In genomic region chr15:31058315-31058714, GRCm38 (mm10) we compare ENCODE assay signal across 17 mouse cellular contexts.
DNase-seq lines count a peak whose midpoint lies in the region; TF ChIP-seq lines count a peak whose summit lies in the region.
"Had no signal": no experiment of that assay in that cellular context is flagged by ENCODE, and none has a peak within 500 bp of the region (broad histone marks: within the 10 kb centered on the region; RNA-seq: fewer than 3 reads in every experiment).

No protein-coding gene starts in this region.

- H3K4me1 ChIP-seq in liver, adult 2 months (ENCODE audit: control insufficient read depth, insufficient read depth, low read length) = no peaks in the 10 kb centered on the region
- H3K4me1 ChIP-seq: heart, embryonic 15.5 days; hindbrain, embryonic 15.5 days had no signal

- H3K4me3 ChIP-seq in liver, adult 2 months (ENCODE audit: insufficient read depth, low read depth, low read length) = no peak overlapping the region
- H3K4me3 ChIP-seq: heart, embryonic 15.5 days; hindbrain, embryonic 15.5 days had no signal

- no peak for TF ChIP-seq POLR2A in liver, adult 2 months (IDR thresholded peaks at IDR 0.05; ENCODE audit: extremely low read depth, insufficient read depth, low read length)
- no peak for TF ChIP-seq POLR2A in brain, embryonic 14.5 days (IDR thresholded peaks at IDR 0.05; ENCODE audit: borderline replicate concordance, extremely low read depth, insufficient read depth, insufficient read length, poor library complexity, severe bottlenecking)

- H3K79me2 ChIP-seq in liver, adult 2 months (ENCODE audit: control insufficient read depth, insufficient read depth, low read length) = no peaks in the 10 kb centered on the region

- H3K27ac ChIP-seq in liver, adult 2 months (replicated peaks; ENCODE audit: insufficient read depth, low read depth, low read length) = no peak overlapping the region
- H3K27ac ChIP-seq: heart, embryonic 15.5 days; hindbrain, embryonic 15.5 days had no signal

- DNase-seq in cerebellum, postnatal 14 days = peak; percentile 25 to 51
- no peak for DNase-seq in cerebellum, postnatal 36 days
- peak; percentile 63 for DNase-seq in heart, adult 11 months
- DNase-seq in heart, adult 9 months (ENCODE audit: low spot score in 2 of 2) = no peak
- DNase-seq in liver, adult 2 months (ENCODE audit: extremely low read depth, low read depth, low spot score) = peak; percentile 18
- no peak for DNase-seq in liver
- DNase-seq in brain, embryonic 14.5 days (ENCODE audit: low read depth) = peak; percentile 34
- DNase-seq in kidney, adult 18-20 months = no peak
- DNase-seq: adrenal gland, postnatal 14 days; cerebellum, adult 2 months; forebrain, postnatal 0 days; gastrocnemius, postnatal 25 days; heart, adult 18-20 months; heart, postnatal 14 days; kidney, adult 11 months had no signal

- no peaks in the 10 kb centered on the region for H3K27me3 ChIP-seq in liver, adult 2 months (ENCODE audit: control insufficient read depth, insufficient read depth, low read length)
- H3K27me3 ChIP-seq: heart, embryonic 15.5 days; hindbrain, embryonic 15.5 days had no signal

- no peak overlapping the region for H3K9ac ChIP-seq in liver, adult 2 months (ENCODE audit: low read depth, low read length)
- H3K9ac ChIP-seq: forebrain, postnatal 0 days; heart, embryonic 15.5 days; hindbrain, embryonic 15.5 days had no signal

- H3K36me3 ChIP-seq in liver, adult 2 months (ENCODE audit: control insufficient read depth, insufficient read depth, low read length) = no peaks in the 10 kb centered on the region
- H3K36me3 ChIP-seq: heart, embryonic 15.5 days; hindbrain, embryonic 15.5 days had no signal

- WGBS in liver, adult 2 months = 75% methylated on average over 6 of the region's 6 CpGs

- no peak for TF ChIP-seq CTCF in liver, adult 2 months (IDR thresholded peaks at IDR 0.05; ENCODE audit: low read depth, low read length)
- no peak for TF ChIP-seq CTCF in brain, embryonic 14.5 days (IDR thresholded peaks at IDR 0.05; ENCODE audit: borderline replicate concordance, extremely low read depth, insufficient read depth, insufficient read length)

Comparison
In these comparisons a context has a peak if more than half of its experiments do, and no peak if none do; other contexts are left out.
1. DNase-seq: peak in cerebellum, postnatal 14 days (2 of 2), heart, adult 11 months (single experiment), liver, adult 2 months (single experiment) and brain, embryonic 14.5 days (single experiment); none in cerebellum, postnatal 36 days (0 of 2), heart, adult 9 months (0 of 2), liver (single experiment) and kidney, adult 18-20 months (single experiment).